Mouse (Mus musculus) forelimb bud, embryonic 11.5 days (tissue): ENCODE results near the gene Cela1.

Source experiments
- DNase-seq: peaks from one replicate; pipeline ENCODE4 v3.0.0-alpha.2; 2012; ENCODE audit warnings: low read depth, low spot score

The Cela1 gene

GRCm38 (mm10) chr15:100687430-100687971, at the start of gene Cela1:
Gene Cela1 (minus strand): TSS chr15:100687921.
- DNase-seq = no peak

GRCm38 (mm10) chr15:100735953-100736300, 48.2 kb upstream of the Cela1 start:
- no peak for DNase-seq

- no peak for DNase-seq
Measured at GRCm38 (mm10) chr15:100735095-100735952, 47.6 kb upstream of the Cela1 start.

- DNase-seq = no peak
Measured at GRCm38 (mm10) chr15:100732580-100732979, 44.9 kb upstream of the Cela1 start.

GRCm38 (mm10) chr15:100731081-100731480, 43.4 kb upstream of the Cela1 start:
- DNase-seq = no peak

- no peak for DNase-seq
Measured at GRCm38 (mm10) chr15:100729281-100729985, 41.7 kb upstream of the Cela1 start, which contains the start of gene Galnt6. Gene Galnt6 (minus strand): TSS chr15:100729376.

- no peak for DNase-seq
Measured at GRCm38 (mm10) chr15:100728586-100728985, 40.9 kb upstream of the Cela1 start.

GRCm38 (mm10) chr15:100727834-100728233, 40.1 kb upstream of the Cela1 start:
- no peak for DNase-seq

GRCm38 (mm10) chr15:100726721-100727120, 39.0 kb upstream of the Cela1 start:
- no peak for DNase-seq

- no peak for DNase-seq
Measured at GRCm38 (mm10) chr15:100723505-100723904, 35.8 kb upstream of the Cela1 start.

GRCm38 (mm10) chr15:100722564-100722963, 34.8 kb upstream of the Cela1 start:
- DNase-seq = no peak

GRCm38 (mm10) chr15:100722026-100722425, 34.3 kb upstream of the Cela1 start:
- no peak for DNase-seq

GRCm38 (mm10) chr15:100721445-100721844, 33.7 kb upstream of the Cela1 start:
- no peak for DNase-seq

- DNase-seq = no peak
Measured at GRCm38 (mm10) chr15:100720066-100720465, 32.3 kb upstream of the Cela1 start.

GRCm38 (mm10) chr15:100719217-100719616, 31.5 kb upstream of the Cela1 start:
- no peak for DNase-seq

GRCm38 (mm10) chr15:100718572-100718971, 30.9 kb upstream of the Cela1 start:
- no peak for DNase-seq

- no peak for DNase-seq
Measured at GRCm38 (mm10) chr15:100717933-100718332, 30.2 kb upstream of the Cela1 start.

GRCm38 (mm10) chr15:100715399-100715993, 27.8 kb upstream of the Cela1 start:
- no peak for DNase-seq

- DNase-seq = no peak
Measured at GRCm38 (mm10) chr15:100714470-100714869, 26.7 kb upstream of the Cela1 start.

- DNase-seq = no peak
Measured at GRCm38 (mm10) chr15:100710838-100711237, 23.1 kb upstream of the Cela1 start.

- DNase-seq = no peak
Measured at GRCm38 (mm10) chr15:100708433-100709078, 20.8 kb upstream of the Cela1 start.

- no peak for DNase-seq
Measured at GRCm38 (mm10) chr15:100706226-100706625, 18.5 kb upstream of the Cela1 start.
